Mouse (Mus musculus) hindlimb bud, embryonic 11.5 days (tissue): ENCODE data around the gene Taf1.

Experiments used
- DNase-seq: peaks from one replicate; pipeline ENCODE4 v3.0.0-alpha.2; 2012; ENCODE audit warnings: low read depth, low spot score; ENCODE audit errors: extremely low spot score

Taf1 gene

GRCm38 (mm10) chrX:101532347-101533221 is at the start of gene Taf1:
TSS of gene Taf1 (plus strand) at chrX:101532734.
- DNase-seq: peak; percentile 87

GRCm38 (mm10) chrX:101486487-101487152 is 45.9 kb upstream of the Taf1 start:
- DNase-seq: peak; percentile 14

- DNase-seq: no peak
Observed at GRCm38 (mm10) chrX:101504636-101505035, 27.9 kb upstream of the Taf1 start.

GRCm38 (mm10) chrX:101515710-101516109 is 16.8 kb upstream of the Taf1 start:
- DNase-seq: no peak

GRCm38 (mm10) chrX:101518006-101518405 is 14.5 kb upstream of the Taf1 start:
- no peak for DNase-seq

GRCm38 (mm10) chrX:101522027-101522426 is 10.5 kb upstream of the Taf1 start:
- DNase-seq: no peak

GRCm38 (mm10) chrX:101527356-101527755 is 5.2 kb upstream of the Taf1 start:
- DNase-seq: no peak

GRCm38 (mm10) chrX:101585455-101585854 is 52.9 kb downstream of the Taf1 start:
- no peak for DNase-seq

GRCm38 (mm10) chrX:101616183-101616582 is 83.6 kb downstream of the Taf1 start:
- DNase-seq: no peak

- no peak for DNase-seq
Observed at GRCm38 (mm10) chrX:101617889-101618288, 85.4 kb downstream of the Taf1 start.

GRCm38 (mm10) chrX:101620317-101620716 is 87.8 kb downstream of the Taf1 start:
- no peak for DNase-seq

GRCm38 (mm10) chrX:101622539-101622938 is 90.0 kb downstream of the Taf1 start:
- DNase-seq: no peak

GRCm38 (mm10) chrX:101636821-101637525 is 104.4 kb downstream of the Taf1 start:
- no peak for DNase-seq

- no peak for DNase-seq
Observed at GRCm38 (mm10) chrX:101638856-101639255, 106.3 kb downstream of the Taf1 start.

GRCm38 (mm10) chrX:101639306-101639705 is 106.8 kb downstream of the Taf1 start:
- no peak for DNase-seq

GRCm38 (mm10) chrX:101639741-101640166 is 107.2 kb downstream of the Taf1 start, which contains the start of gene Ogt:
TSS of gene Ogt (plus strand) at chrX:101640060.
- peak; percentile 84 for DNase-seq

- no peak for DNase-seq
Observed at GRCm38 (mm10) chrX:101640194-101641160, 107.9 kb downstream of the Taf1 start.

- DNase-seq: no peak
Observed at GRCm38 (mm10) chrX:101641161-101641530, 108.6 kb downstream of the Taf1 start.

GRCm38 (mm10) chrX:101642091-101642490 is 109.6 kb downstream of the Taf1 start:
- DNase-seq: no peak

GRCm38 (mm10) chrX:101645286-101645685 is 112.8 kb downstream of the Taf1 start:
- no peak for DNase-seq
